Mouse (Mus musculus): ENCODE results near the gene Prss33. TPM values are rescaled to one million over a fixed set of nuclear protein-coding genes. Genes with fewer than 3 reads are reported as not detected.

Prss33 gene
- total and polyA plus RNA-seq, 3 experiments, result not detected

- TF ChIP-seq JUN (IDR thresholded peaks at IDR 0.05; ENCODE audit: insufficient read depth, low read depth, low read length) (no peak), JUND (conservative IDR thresholded peaks at IDR 0.05; ENCODE audit: low read depth, low read length) (no peak), RCOR1 (conservative IDR thresholded peaks at IDR 0.05; ENCODE audit: low read depth, low read length) (no peak), CTCF (conservative IDR thresholded peaks at IDR 0.05 in 1 of 2, IDR thresholded peaks at IDR 0.05 in 1 of 2; ENCODE audit: low read depth in 2 of 2, low read length in 2 of 2) (no peak), ZMIZ1 (IDR thresholded peaks at IDR 0.05; ENCODE audit: low read depth, low read length) (no peak), ZC3H11A (IDR thresholded peaks at IDR 0.05; ENCODE audit: low read depth, low read length) (no peak), ZNF384 (IDR thresholded peaks at IDR 0.05; ENCODE audit: low read depth, low read length) (no peak), ZKSCAN1 (IDR thresholded peaks at IDR 0.05; ENCODE audit: borderline replicate concordance, low read depth, low read length) (no peak), MAX (IDR thresholded peaks at IDR 0.05; ENCODE audit: low read length) (no peak), SMC3 (IDR thresholded peaks at IDR 0.05; ENCODE audit: low read depth, low read length) (no peak), CHD2 (IDR thresholded peaks at IDR 0.05; ENCODE audit: low read length) (peak; percentile 94)
Observed at GRCm38 (mm10) chr17:23803366-23804041, 32.4 kb downstream of the Prss33 start (continued).

DNA sequence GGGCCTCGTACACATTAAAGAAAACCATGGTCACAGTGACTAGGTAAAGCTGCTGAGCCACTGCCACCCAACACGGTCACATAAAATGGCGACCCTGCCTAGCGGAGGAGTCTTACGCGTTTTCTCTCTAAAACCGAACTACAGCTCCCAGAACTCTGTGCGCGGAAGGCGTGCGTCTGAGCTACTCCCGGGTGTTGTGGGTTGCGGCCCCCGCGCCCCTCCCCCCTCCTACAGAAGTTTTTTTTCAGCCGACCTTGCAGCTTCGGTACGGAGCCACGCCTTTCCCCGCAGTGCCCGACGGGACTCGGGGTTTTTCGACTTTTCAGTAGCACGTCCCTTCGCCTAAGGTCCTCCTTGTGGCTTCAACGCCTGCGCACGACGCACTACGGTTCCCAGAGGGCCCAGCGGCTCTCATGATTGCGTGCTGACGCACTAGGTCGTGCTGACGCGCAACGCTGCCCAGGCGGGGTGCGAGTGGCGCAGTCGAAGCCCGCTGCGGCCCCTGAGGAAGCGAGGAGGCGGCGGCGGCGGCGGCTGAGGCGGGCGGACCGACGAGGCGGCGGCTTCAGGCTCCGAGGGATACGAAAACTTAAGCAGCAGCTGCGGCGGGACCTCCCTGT, 33.0 kb downstream of the Prss33 start:
- Histone ChIP-seq H3K9me3 (replicated peaks; ENCODE audit: low read length) (no peaks in the 10 kb centered on the region), H3K36me3 (replicated peaks in 1 of 2; ENCODE audit: control insufficient read depth in 1 of 2, insufficient read depth in 1 of 2, low read length in 1 of 2) (peaks cover 3 to 15% of the 10 kb centered on the region in 2 experiments), H3K4me2 (ENCODE audit: insufficient read depth, low read depth, poor library complexity, severe bottlenecking) (peak overlapping the region; percentile 89), H3K4me3 (replicated peaks in 1 of 3; ENCODE audit: low read depth in 2 of 3, low read length in 2 of 3, poor library complexity in 1 of 3) (peak overlapping the region; percentile 84 to 95 (median 85)), H3K27ac (ENCODE audit: insufficient read depth, low read depth) (peak overlapping the region; percentile 94), H3K27me3 (replicated peaks) (no peaks in the 10 kb centered on the region), H3K9ac (ENCODE audit: insufficient read depth, low read depth) (peak overlapping the region; percentile 94), H3K4me1 (ENCODE audit: control insufficient read depth in 1 of 2, insufficient read depth in 2 of 2) (peaks cover 0 to 22% of the 10 kb centered on the region in 2 experiments; a peak in 2 of 4 replicates), H3K79me2 (replicated peaks; ENCODE audit: control insufficient read depth, extremely low read depth, insufficient read depth, poor library complexity, severe bottlenecking) (peaks cover 45% of the 10 kb centered on the region)
- DNase-seq (ENCODE audit: extremely low read depth), result peak; percentile 99
- dilution Hi-C loops (cut with MboI; ENCODE audit: extremely low pct_ligation_motif_present, extremely low pct_unique_long_range_greater_than_20kb, low sequenced_read_pairs) (no loop called here), in situ Hi-C loops (cut with MboI; ENCODE audit: low pct_ligation_motif_present, low pct_unique_long_range_greater_than_20kb, low sequenced_read_pairs) (no loop called here)
- TF ChIP-seq GABPA (IDR thresholded peaks at IDR 0.05; ENCODE audit: insufficient replicate concordance, low read depth, low read length) (peak; percentile 41; the same call in 1 of the 2 replicates), PAX5 (IDR thresholded peaks at IDR 0.05; ENCODE audit: low read length) (no peak), ZC3H11A (IDR thresholded peaks at IDR 0.05; ENCODE audit: low read depth, low read length) (no peak), KAT2A (IDR thresholded peaks at IDR 0.05; ENCODE audit: insufficient replicate concordance, low read length) (peak; percentile 91), E2F4 (IDR thresholded peaks at IDR 0.05; ENCODE audit: insufficient replicate concordance, low read depth, low read length) (no peak), EP300 (IDR thresholded peaks at IDR 0.05; ENCODE audit: low read length) (no peak; the same call in 1 of the 2 replicates), MXI1 (IDR thresholded peaks at IDR 0.05; ENCODE audit: low read depth, low read length) (peak; percentile 76), MAX (IDR thresholded peaks at IDR 0.05; ENCODE audit: low read length) (peak; percentile 75), TCF12 (IDR thresholded peaks at IDR 0.05; ENCODE audit: low read depth, low read length) (peak; percentile 68), RCOR1 (conservative IDR thresholded peaks at IDR 0.05; ENCODE audit: low read depth, low read length) (no peak), UBTF (IDR thresholded peaks at IDR 0.05; ENCODE audit: low read depth, low read length) (no peak; the same call in 1 of the 2 replicates), JUN (IDR thresholded peaks at IDR 0.05; ENCODE audit: insufficient read depth, low read depth, low read length) (0 out of 2 replicates have a peak, but pooled peaks have one; percentile 13), USF2 (conservative IDR thresholded peaks at IDR 0.05; ENCODE audit: low read depth, low read length) (no peak), POLR2AphosphoS2 (IDR thresholded peaks at IDR 0.05; ENCODE audit: low read depth, low read length) (peak; percentile 65; the same call in 1 of the 2 replicates), ZMIZ1 (IDR thresholded peaks at IDR 0.05; ENCODE audit: low read depth, low read length) (peak; percentile 37), TBP (conservative IDR thresholded peaks at IDR 0.05; ENCODE audit: low read depth, low read length) (peak; percentile 56), ZKSCAN1 (IDR thresholded peaks at IDR 0.05; ENCODE audit: borderline replicate concordance, low read depth, low read length) (no peak), BHLHE40 (IDR thresholded peaks at IDR 0.05; ENCODE audit: low read depth, low read length) (peak; percentile 68), NELFE (IDR thresholded peaks at IDR 0.05; ENCODE audit: low read depth, low read length) (peak; percentile 63), HCFC1 (IDR thresholded peaks at IDR 0.05; ENCODE audit: low read depth, low read length) (peak; percentile 95), IRF4 (IDR thresholded peaks at IDR 0.05; ENCODE audit: low read depth, low read length) (peak; percentile 87; the same call in 1 of the 2 replicates), MAFK (IDR thresholded peaks at IDR 0.05; ENCODE audit: insufficient replicate concordance, low read length) (peak; percentile 53; the same call in 1 of the 2 replicates), ELF1 (IDR thresholded peaks at IDR 0.05; ENCODE audit: low read depth, low read length) (peak; percentile 80), ETS1 (conservative IDR thresholded peaks at IDR 0.05; ENCODE audit: low read depth, low read length) (no peak), MAZ (IDR thresholded peaks at IDR 0.05; ENCODE audit: low read depth, low read length) (peak; percentile 97), NRF1 (IDR thresholded peaks at IDR 0.05; ENCODE audit: low read depth, low read length) (peak; percentile 85), JUND (conservative IDR thresholded peaks at IDR 0.05; ENCODE audit: low read depth, low read length) (no peak), MYC (IDR thresholded peaks at IDR 0.05; ENCODE audit: low read depth, low read length) (peak; percentile 91; the same call in 1 of the 2 replicates), SIN3A (IDR thresholded peaks at IDR 0.05; ENCODE audit: low read length) (peak; percentile 80), ZNF384 (IDR thresholded peaks at IDR 0.05; ENCODE audit: low read depth, low read length) (peak; percentile 99), CHD2 (IDR thresholded peaks at IDR 0.05; ENCODE audit: low read length) (peak; percentile 94)
